Mouse (Mus musculus): ENCODE measurements at regions not wholly inside any gene's neighbourhood (a gene's known extent, or its start where the extent isn't known, plus 50 kb on each side); places are given as distances from the start of the nearest gene placed in this dataset.

GRCm38 (mm10) chr12:26146336-26146735, 268.7 kb downstream of the Rnf144a start:
- Histone ChIP-seq H3K27me3 (ENCODE audit: control insufficient read depth, insufficient read depth, low read depth, low read length) (no peaks in the 10 kb centered on the region), H3K36me3 (ENCODE audit: control insufficient read depth, insufficient read depth) (no peaks in the 10 kb centered on the region), H3K4me3 (ENCODE audit: low read depth, low read length) (no peak overlapping the region), H3K27ac (ENCODE audit: low read length) (no peak overlapping the region), H3K9me3 (replicated peaks; ENCODE audit: control insufficient read depth, low read length) (no peaks in the 10 kb centered on the region), H3K4me2 (ENCODE audit: low read depth, low read length) (no peak overlapping the region), H3K4me1 (ENCODE audit: control insufficient read depth, low read depth, low read length) (no peaks in the 10 kb centered on the region), H3K9ac (ENCODE audit: low read depth, low read length) (no peak overlapping the region)
- WGBS (ENCODE audit: insufficient replicate concordance), result 45% methylated on average over 3 of the region's 3 CpGs
- no peak for ATAC-seq (ENCODE audit: low read depth)

GRCm38 (mm10) chr12:26145085-26145714, 269.9 kb downstream of the Rnf144a start:
- ATAC-seq (ENCODE audit: low read depth), result no peak
- 44% methylated on average over 6 of the region's 6 CpGs for WGBS (ENCODE audit: insufficient replicate concordance)
- Histone ChIP-seq H3K4me3 (ENCODE audit: low read depth, low read length) (no peak overlapping the region), H3K27ac (ENCODE audit: low read length) (no peak overlapping the region), H3K36me3 (ENCODE audit: control insufficient read depth, insufficient read depth) (no peaks in the 10 kb centered on the region), H3K27me3 (ENCODE audit: control insufficient read depth, insufficient read depth, low read depth, low read length) (no peaks in the 10 kb centered on the region), H3K9ac (ENCODE audit: low read depth, low read length) (no peak overlapping the region), H3K4me1 (ENCODE audit: control insufficient read depth, low read depth, low read length) (no peaks in the 10 kb centered on the region), H3K4me2 (ENCODE audit: low read depth, low read length) (no peak overlapping the region), H3K9me3 (replicated peaks; ENCODE audit: control insufficient read depth, low read length) (no peaks in the 10 kb centered on the region)

- Histone ChIP-seq H3K4me3 (ENCODE audit: low read depth, low read length) (no peak overlapping the region), H3K9me3 (replicated peaks; ENCODE audit: control insufficient read depth, low read length) (no peaks in the 10 kb centered on the region), H3K36me3 (ENCODE audit: control insufficient read depth, insufficient read depth) (no peaks in the 10 kb centered on the region), H3K27me3 (ENCODE audit: control insufficient read depth, insufficient read depth, low read depth, low read length) (no peaks in the 10 kb centered on the region), H3K4me1 (ENCODE audit: control insufficient read depth, low read depth, low read length) (no peaks in the 10 kb centered on the region), H3K4me2 (ENCODE audit: low read depth, low read length) (no peak overlapping the region), H3K9ac (ENCODE audit: low read depth, low read length) (no peak overlapping the region), H3K27ac (ENCODE audit: low read length) (no peak overlapping the region)
- WGBS (ENCODE audit: insufficient replicate concordance), result 38% methylated on average over 3 of the region's 3 CpGs
- ATAC-seq (ENCODE audit: low read depth), result no peak
These were observed 270.4 kb downstream of the Rnf144a start for GRCm38 (mm10) chr12:26144616-26145015.

- WGBS (ENCODE audit: insufficient replicate concordance), result 59% methylated on average over 6 of the region's 6 CpGs
These were observed 271.6 kb downstream of the Rnf144a start for GRCm38 (mm10) chr12:26143411-26143810.

GRCm38 (mm10) chr12:26130811-26131210, 284.2 kb downstream of the Rnf144a start:
- Histone ChIP-seq H3K36me3 (ENCODE audit: control insufficient read depth, insufficient read depth) (no peaks in the 10 kb centered on the region), H3K9ac (ENCODE audit: low read depth, low read length) (no peak overlapping the region), H3K4me1 (ENCODE audit: control insufficient read depth, low read depth, low read length) (no peaks in the 10 kb centered on the region), H3K4me2 (ENCODE audit: low read depth, low read length) (no peak overlapping the region), H3K27ac (ENCODE audit: low read length) (no peak overlapping the region), H3K27me3 (ENCODE audit: control insufficient read depth, insufficient read depth, low read depth, low read length) (no peaks in the 10 kb centered on the region), H3K4me3 (ENCODE audit: low read depth, low read length) (no peak overlapping the region), H3K9me3 (replicated peaks; ENCODE audit: control insufficient read depth, low read length) (no peaks in the 10 kb centered on the region)
- 57% methylated on average over 8 of the region's 8 CpGs for WGBS (ENCODE audit: insufficient replicate concordance)
- ATAC-seq (ENCODE audit: low read depth), result no peak

More at GRCm38 (mm10) chr12:26143411-26143810, 271.6 kb downstream of the Rnf144a start:
- Histone ChIP-seq H3K4me3 (ENCODE audit: low read depth, low read length) (no peak overlapping the region), H3K4me1 (ENCODE audit: control insufficient read depth, low read depth, low read length) (no peaks in the 10 kb centered on the region), H3K27ac (ENCODE audit: low read length) (no peak overlapping the region), H3K36me3 (ENCODE audit: control insufficient read depth, insufficient read depth) (no peaks in the 10 kb centered on the region), H3K9ac (ENCODE audit: low read depth, low read length) (no peak overlapping the region), H3K27me3 (ENCODE audit: control insufficient read depth, insufficient read depth, low read depth, low read length) (no peaks in the 10 kb centered on the region), H3K9me3 (replicated peaks; ENCODE audit: control insufficient read depth, low read length) (no peaks in the 10 kb centered on the region), H3K4me2 (ENCODE audit: low read depth, low read length) (no peak overlapping the region)
- no peak for ATAC-seq (ENCODE audit: low read depth)

GRCm38 (mm10) chr12:26130011-26130410, 285.0 kb downstream of the Rnf144a start:
- no peaks in the 10 kb centered on the region for H3K9me3 ChIP-seq (replicated peaks; ENCODE audit: control insufficient read depth, low read length)
- no peak overlapping the region for H3K27ac ChIP-seq (ENCODE audit: low read length)
- no peaks in the 10 kb centered on the region for H3K27me3 ChIP-seq (ENCODE audit: control insufficient read depth, insufficient read depth, low read depth, low read length)
- no peaks in the 10 kb centered on the region for H3K36me3 ChIP-seq (ENCODE audit: control insufficient read depth, insufficient read depth)
- 62% methylated on average over 3 of the region's 3 CpGs for WGBS (ENCODE audit: insufficient replicate concordance)
- no peak overlapping the region for H3K4me3 ChIP-seq (ENCODE audit: low read depth, low read length)
- H3K9ac ChIP-seq (ENCODE audit: low read depth, low read length), result no peak overlapping the region
- no peak overlapping the region for H3K4me2 ChIP-seq (ENCODE audit: low read depth, low read length)
- H3K4me1 ChIP-seq (ENCODE audit: control insufficient read depth, low read depth, low read length), result no peaks in the 10 kb centered on the region
- no peak for ATAC-seq (ENCODE audit: low read depth)

GRCm38 (mm10) chr12:26129511-26129910, 285.5 kb downstream of the Rnf144a start:
- WGBS (ENCODE audit: insufficient replicate concordance), result 43% methylated on average over 4 of the region's 4 CpGs
- Histone ChIP-seq H3K36me3 (ENCODE audit: control insufficient read depth, insufficient read depth) (no peaks in the 10 kb centered on the region), H3K4me3 (ENCODE audit: low read depth, low read length) (no peak overlapping the region), H3K4me1 (ENCODE audit: control insufficient read depth, low read depth, low read length) (no peaks in the 10 kb centered on the region), H3K27ac (ENCODE audit: low read length) (no peak overlapping the region), H3K9ac (ENCODE audit: low read depth, low read length) (no peak overlapping the region), H3K27me3 (ENCODE audit: control insufficient read depth, insufficient read depth, low read depth, low read length) (no peaks in the 10 kb centered on the region), H3K4me2 (ENCODE audit: low read depth, low read length) (no peak overlapping the region), H3K9me3 (replicated peaks; ENCODE audit: control insufficient read depth, low read length) (no peaks in the 10 kb centered on the region)
- no peak for ATAC-seq (ENCODE audit: low read depth)

GRCm38 (mm10) chr12:26128851-26129250, 286.2 kb downstream of the Rnf144a start:
- Histone ChIP-seq H3K9me3 (replicated peaks; ENCODE audit: control insufficient read depth, low read length) (no peaks in the 10 kb centered on the region), H3K4me1 (ENCODE audit: control insufficient read depth, low read depth, low read length) (no peaks in the 10 kb centered on the region), H3K9ac (ENCODE audit: low read depth, low read length) (no peak overlapping the region), H3K4me2 (ENCODE audit: low read depth, low read length) (no peak overlapping the region), H3K27ac (ENCODE audit: low read length) (no peak overlapping the region), H3K27me3 (ENCODE audit: control insufficient read depth, insufficient read depth, low read depth, low read length) (no peaks in the 10 kb centered on the region), H3K4me3 (ENCODE audit: low read depth, low read length) (no peak overlapping the region), H3K36me3 (ENCODE audit: control insufficient read depth, insufficient read depth) (no peaks in the 10 kb centered on the region)
- ATAC-seq (ENCODE audit: low read depth), result no peak

GRCm38 (mm10) chr12:26126260-26126659, 288.8 kb downstream of the Rnf144a start:
- 65% methylated on average over 9 of the region's 9 CpGs for WGBS (ENCODE audit: insufficient replicate concordance)
- H3K4me1 ChIP-seq (ENCODE audit: control insufficient read depth, low read depth, low read length), result no peaks in the 10 kb centered on the region
- no peaks in the 10 kb centered on the region for H3K9me3 ChIP-seq (replicated peaks; ENCODE audit: control insufficient read depth, low read length)
- no peaks in the 10 kb centered on the region for H3K36me3 ChIP-seq (ENCODE audit: control insufficient read depth, insufficient read depth)
- H3K4me2 ChIP-seq (ENCODE audit: low read depth, low read length), result no peak overlapping the region
- H3K27ac ChIP-seq (ENCODE audit: low read length), result no peak overlapping the region
- no peak for ATAC-seq (ENCODE audit: low read depth)
- no peaks in the 10 kb centered on the region for H3K27me3 ChIP-seq (ENCODE audit: control insufficient read depth, insufficient read depth, low read depth, low read length)
- H3K4me3 ChIP-seq (ENCODE audit: low read depth, low read length), result no peak overlapping the region
- H3K9ac ChIP-seq (ENCODE audit: low read depth, low read length), result no peak overlapping the region
